Mouse (Mus musculus) midbrain, embryonic 12.5 days (tissue): ENCODE results near the gene Cptp. TPM values are rescaled to one million over a fixed set of nuclear protein-coding genes. Genes with fewer than 3 reads are reported as not detected.

Experiments
- ATAC-seq: fragments of 200-750 bp; cut with Nextera tagmentation; 2 replicates; pipeline ENCODE4 v1.8.0; 2017; ENCODE audit warnings: low read depth, moderate TSS enrichment, moderate library complexity; ENCODE audit not compliant: low FRiP score
- H3K27ac ChIP-seq: fragments of 300-500 bp; sonication (generic); replicated peaks from 2 replicates; pipeline ENCODE4 v1.5.1; 2016; ENCODE audit warnings: mild to moderate bottlenecking
- H3K27me3 ChIP-seq: fragments of 300-500 bp; sonication (generic); 2 replicates; pipeline ENCODE4 v1.6.1; 2016; ENCODE audit warnings: mild to moderate bottlenecking
- H3K36me3 ChIP-seq: fragments of 300-500 bp; sonication (generic); 2 replicates; pipeline ENCODE4 v1.6.1; 2016
- H3K4me1 ChIP-seq: fragments of 300-500 bp; sonication (generic); 2 replicates; pipeline ENCODE4 v1.6.1; 2016
- H3K4me2 ChIP-seq: fragments of 300-500 bp; sonication (generic); replicated peaks from 2 replicates; pipeline ENCODE4 v1.6.1; 2016; ENCODE audit warnings: mild to moderate bottlenecking, moderate library complexity
- H3K4me3 ChIP-seq: fragments of 300-500 bp; sonication (generic); 2 replicates; pipeline ENCODE4 v1.5.1; 2016; ENCODE audit warnings: mild to moderate bottlenecking
- H3K9ac ChIP-seq: fragments of 300-500 bp; sonication (generic); replicated peaks from 2 replicates; pipeline ENCODE4 v1.6.1; 2016; ENCODE audit warnings: mild to moderate bottlenecking, moderate library complexity
- H3K9me3 ChIP-seq: fragments of 300-500 bp; sonication (generic); 2 replicates; pipeline ENCODE4 v1.6.1; 2016; ENCODE audit warnings: mild to moderate bottlenecking
- WGBS: fragments of 180-500 bp; shearing (Covaris S2); methylation state at CpG from one replicate; pipeline ENCODE4 v1.1.7; 2016; 5-methylcytosine and 5-hydroxymethylcytosine counted together
- microRNA-seq: library from miRNA; unstranded; fragments of <30 nt; microRNA quantifications from one replicate; pipeline ENCODE4, GENCODE M21; 2017
- polyA plus RNA-seq: library from polyadenylated mRNA; unstranded; fragments of >200 nt; fragmentation: Nextera tagmentation; extraction: Ambion mirVana; gene quantifications from 2 replicates; pipeline ENCODE4 v1.2.1, GENCODE M21; 2016

The Cptp gene
- polyA plus RNA-seq, 1 experiment from 2014 or later, result 23.5 TPM

- H3K9ac ChIP-seq, result no peak overlapping the region
- WGBS, result 82% methylated on average over 7 of the region's 7 CpGs
- no peak overlapping the region for H3K4me3 ChIP-seq
- no peak overlapping the region for H3K4me2 ChIP-seq
- H3K4me1 ChIP-seq, result no peaks in the 10 kb centered on the region
- no peaks in the 10 kb centered on the region for H3K9me3 ChIP-seq
- H3K27me3 ChIP-seq, result no peaks in the 10 kb centered on the region
- H3K27ac ChIP-seq, result no peak overlapping the region
- no peak for ATAC-seq
- peaks cover 95% of the 10 kb centered on the region for H3K36me3 ChIP-seq
Measured at GRCm38 (mm10) chr4:155821025-155821424, 48.2 kb downstream of the Cptp start.

- Histone ChIP-seq H3K9ac (no peak overlapping the region), H3K36me3 (peaks cover 85% of the 10 kb centered on the region), H3K4me2 (no peak overlapping the region), H3K27me3 (no peaks in the 10 kb centered on the region), H3K4me3 (no peak overlapping the region), H3K27ac (no peak overlapping the region), H3K4me1 (peaks cover 13% of the 10 kb centered on the region), H3K9me3 (no peaks in the 10 kb centered on the region)
- ATAC-seq, result no peak
- 80% methylated on average over 4 of the region's 4 CpGs for WGBS
Measured at GRCm38 (mm10) chr4:155817533-155817932, 51.7 kb downstream of the Cptp start.

Small RNA genes lying within 50 kb of the gene (microRNA-seq; reads per million reads assigned to microRNA genes)
- gene Gm22991, result not detected

Other genes with a start within 250 kb of the Cptp start
- gene Cdk11b, start 244.6 kb downstream of the Cptp start, polyA plus RNA-seq, result 84.0 and 84.9 TPM in 2 replicates
- not detected in 2 replicates for gene Gm10563, start 224.0 kb downstream of the Cptp start, polyA plus RNA-seq
- gene Mmp23, start 216.1 kb downstream of the Cptp start, polyA plus RNA-seq, result 4.4 and 5.7 TPM in 2 replicates
- gene Mib2, start 200.2 kb downstream of the Cptp start, polyA plus RNA-seq, result 32.7 and 35.0 TPM in 2 replicates
- 5.7 and 7.0 TPM in 2 replicates for gene Fndc10, start 175.1 kb downstream of the Cptp start, polyA plus RNA-seq
- 140 TPM in 2 replicates for gene Ssu72, start 164.6 kb downstream of the Cptp start, polyA plus RNA-seq
- gene Tmem240, start 134.6 kb downstream of the Cptp start, polyA plus RNA-seq, result 4.2 and 4.7 TPM in 2 replicates
- gene Atad3a, start 108.3 kb downstream of the Cptp start, polyA plus RNA-seq, result 87.1 and 97.3 TPM in 2 replicates
- gene Vwa1, start 94.7 kb downstream of the Cptp start, polyA plus RNA-seq, result 13.9 and 14.6 TPM in 2 replicates
- 0.38 and 0.63 TPM in 2 replicates for gene Tmem88b, start 83.6 kb downstream of the Cptp start, polyA plus RNA-seq
- gene Ankrd65, start 79.0 kb downstream of the Cptp start, polyA plus RNA-seq, result not detected in 2 replicates
- gene Mrpl20, start 66.6 kb downstream of the Cptp start, polyA plus RNA-seq, result 207 and 220 TPM in 2 replicates
- gene Ccnl2, start 57.0 kb downstream of the Cptp start, polyA plus RNA-seq, result 206 and 218 TPM in 2 replicates
- 130 and 136 TPM in 2 replicates for gene Aurkaip1, start 38.2 kb downstream of the Cptp start, polyA plus RNA-seq
- 31.9 and 36.0 TPM in 2 replicates for gene Mxra8, start 29.8 kb downstream of the Cptp start, polyA plus RNA-seq
- gene Dvl1, start 22.0 kb downstream of the Cptp start, polyA plus RNA-seq, result 8.4 and 9.8 TPM in 2 replicates
- 0.51 and 0.57 TPM in 2 replicates for gene Tas1r3, start 6.1 kb downstream of the Cptp start, polyA plus RNA-seq
- 88.3 and 95.4 TPM in 2 replicates for gene Ints11, start 106 bp upstream of the Cptp start, polyA plus RNA-seq
- 47.7 and 51.9 TPM in 2 replicates for gene Pusl1, start 22.3 kb upstream of the Cptp start, polyA plus RNA-seq
- gene Acap3, start 22.4 kb upstream of the Cptp start, polyA plus RNA-seq, result 54.6 and 61.2 TPM in 2 replicates
- 159 and 161 TPM in 2 replicates for gene Ube2j2, start 74.4 kb upstream of the Cptp start, polyA plus RNA-seq
- 16.0 and 18.1 TPM in 2 replicates for gene C1qtnf12, start 92.9 kb upstream of the Cptp start, polyA plus RNA-seq
- 19.1 and 23.0 TPM in 2 replicates for gene B3galt6, start 123.2 kb upstream of the Cptp start, polyA plus RNA-seq
- 120 and 130 TPM in 2 replicates for gene Sdf4, start 123.4 kb upstream of the Cptp start, polyA plus RNA-seq
- gene Tnfrsf4, start 144.4 kb upstream of the Cptp start, polyA plus RNA-seq, result 0.52 and 0.77 TPM in 2 replicates
- 2.2 and 2.4 TPM in 2 replicates for gene Tnfrsf18, start 156.7 kb upstream of the Cptp start, polyA plus RNA-seq
- not detected in 2 replicates for gene Ttll10, start 190.0 kb upstream of the Cptp start, polyA plus RNA-seq
- 59.8 and 60.0 TPM in 2 replicates for gene 9430015G10Rik, start 240.5 kb upstream of the Cptp start, polyA plus RNA-seq